Mouse (Mus musculus) liver, embryonic 11.5 days (tissue): ENCODE measurements at regions not wholly inside any gene's neighbourhood (a gene's known extent, or its start where the extent isn't known, plus 50 kb on each side); places are given as distances from the start of the nearest gene placed in this dataset.

ENCODE experiments used
- ATAC-seq: fragments of 200-750 bp; cut with Nextera tagmentation; replicated peaks from 2 replicates; pipeline ENCODE4 v1.8.0; 2017; ENCODE audit warnings: moderate number of reproducible peaks, mild to moderate bottlenecking, moderate TSS enrichment, moderate library complexity; ENCODE audit not compliant: low FRiP score
- DNase-seq: peaks from one replicate; pipeline ENCODE4 v3.0.0-alpha.2; 2017; ENCODE audit warnings: low spot score
- H3K27ac ChIP-seq: fragments of 300-500 bp; sonication (generic); 2 replicates; pipeline ENCODE4 v1.5.1; 2014; ENCODE audit warnings: mild to moderate bottlenecking, low read depth, low read length, control low read depth
- H3K27me3 ChIP-seq: fragments of 300-500 bp; sonication (generic); replicated peaks from 2 replicates; pipeline ENCODE4 v1.6.1; 2014; ENCODE audit warnings: low read length, mixed read lengths; ENCODE audit not compliant: control insufficient read depth, insufficient read depth
- H3K36me3 ChIP-seq: fragments of 300-500 bp; sonication (generic); 2 replicates; pipeline ENCODE4 v1.6.1; 2014; ENCODE audit warnings: mild to moderate bottlenecking, low read length, moderate library complexity, mixed read lengths; ENCODE audit not compliant: control insufficient read depth, insufficient read depth
- H3K4me1 ChIP-seq: fragments of 300-500 bp; sonication (generic); replicated peaks from 2 replicates; pipeline ENCODE4 v1.6.1; 2014; ENCODE audit warnings: low read length, mixed read lengths; ENCODE audit not compliant: control insufficient read depth, insufficient read depth
- H3K4me2 ChIP-seq: fragments of 300-500 bp; sonication (generic); 2 replicates; pipeline ENCODE4 v1.6.1; 2014; ENCODE audit warnings: mild to moderate bottlenecking, control low read depth, moderate library complexity
- H3K4me3 ChIP-seq: fragments of 300-500 bp; sonication (generic); 2 replicates; pipeline ENCODE4 v1.5.1; 2014; ENCODE audit warnings: low read depth, low read length, control low read depth
- H3K9ac ChIP-seq: fragments of 300-500 bp; sonication (generic); 2 replicates; pipeline ENCODE4 v1.6.1; 2014; ENCODE audit warnings: low read depth, low read length, control low read depth
- H3K9me3 ChIP-seq: fragments of 300-500 bp; sonication (generic); 2 replicates; pipeline ENCODE4 v1.6.1; 2016; ENCODE audit warnings: low read length, inconsistent platforms, mixed read lengths; ENCODE audit not compliant: control insufficient read depth
- whole genome bisulfite sequencing: fragments of 180-500 bp; shearing (Covaris S2); extraction: QIAGEN DNeasy Blood & Tissue Kit; methylation state at CpG from one replicate; pipeline ENCODE4 v1.1.7; 2014; 5-methylcytosine and 5-hydroxymethylcytosine counted together

DNA sequence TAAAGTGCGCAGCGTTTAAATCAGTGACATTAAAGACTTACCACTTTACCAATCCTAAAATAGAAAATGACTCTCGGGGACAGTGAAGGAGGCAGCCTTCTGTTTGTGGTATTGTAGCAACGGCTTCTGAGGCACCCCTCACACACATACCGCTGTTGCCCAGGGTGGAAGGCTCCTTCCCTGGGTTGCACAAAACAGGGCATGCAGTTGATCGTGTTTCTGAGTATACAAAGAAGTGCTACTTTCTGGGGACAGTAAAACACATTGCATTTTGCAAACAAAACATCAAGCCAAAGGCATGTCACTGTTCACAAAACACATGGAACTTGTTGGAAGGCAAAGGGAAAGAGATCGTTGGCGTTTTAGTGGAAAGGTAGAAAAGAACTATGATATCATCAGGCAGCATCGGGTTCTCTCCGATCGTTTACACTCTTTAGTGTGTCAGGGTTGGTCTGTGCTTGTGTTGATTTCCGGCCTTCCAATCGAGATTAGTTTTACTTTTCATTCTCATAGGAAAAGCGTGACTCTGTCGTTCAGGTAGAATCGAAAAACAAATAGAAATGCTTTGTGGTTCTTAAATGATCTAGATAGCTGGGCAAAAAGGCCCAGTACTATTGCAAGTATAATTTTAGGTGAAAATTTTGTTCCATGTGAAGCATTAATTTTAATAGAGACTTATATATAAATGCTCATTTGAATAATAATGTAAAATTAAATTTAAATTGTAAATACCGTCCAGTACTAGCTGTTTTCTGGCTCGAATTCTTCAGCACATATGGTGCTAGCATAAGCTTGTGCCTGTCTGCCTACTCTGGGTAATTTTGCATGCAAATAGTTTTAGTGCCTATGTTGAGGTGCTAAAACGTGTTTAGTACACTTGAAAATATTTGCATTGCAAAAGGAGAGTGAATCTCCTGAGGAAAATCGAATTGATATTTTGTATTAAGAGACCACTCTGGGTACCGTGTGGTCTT is 123.1 kb upstream of the Mpdz start:
- H3K4me1 ChIP-seq = no peaks in the 10 kb centered on the region
- H3K27me3 ChIP-seq = no peaks in the 10 kb centered on the region
- DNase-seq (no peak), ATAC-seq (no peak)
- no peak overlapping the region for H3K27ac ChIP-seq
- no peak overlapping the region for H3K4me2 ChIP-seq
- H3K36me3 ChIP-seq = no peaks in the 10 kb centered on the region
- no peaks in the 10 kb centered on the region for H3K9me3 ChIP-seq
- WGBS = 84% methylated on average over 21 of the region's 21 CpGs
- H3K9ac ChIP-seq = no peak overlapping the region
- H3K4me3 ChIP-seq = no peak overlapping the region

DNA sequence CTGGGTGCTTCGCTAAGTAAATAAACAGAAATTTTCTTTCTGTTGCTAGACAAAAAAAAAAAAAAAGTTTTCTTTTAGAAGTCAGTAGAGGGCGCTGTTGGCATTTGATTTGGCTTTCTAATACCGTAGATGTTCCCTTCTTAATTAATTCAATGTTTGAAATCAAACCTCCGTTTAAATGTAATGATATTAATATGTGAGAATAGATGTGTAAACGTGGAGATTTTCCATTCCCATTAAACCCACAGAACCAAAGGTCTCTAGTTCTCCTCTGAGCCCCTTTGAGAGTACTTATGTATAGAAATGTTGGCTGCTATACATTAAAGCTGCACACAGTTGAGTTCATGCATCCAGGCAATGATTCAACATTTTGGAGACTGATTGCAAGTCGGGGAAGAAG is 121.8 kb upstream of the Mpdz start:
- no peaks in the 10 kb centered on the region for H3K36me3 ChIP-seq
- no peak for ATAC-seq
- 9% methylated on average over 6 of the region's 6 CpGs for WGBS
- no peak overlapping the region for H3K4me3 ChIP-seq
- H3K4me2 ChIP-seq = no peak overlapping the region
- H3K27me3 ChIP-seq = no peaks in the 10 kb centered on the region
- no peak overlapping the region for H3K9ac ChIP-seq
- no peaks in the 10 kb centered on the region for H3K4me1 ChIP-seq
- DNase-seq = no peak
- H3K27ac ChIP-seq = no peak overlapping the region
- no peaks in the 10 kb centered on the region for H3K9me3 ChIP-seq

DNA sequence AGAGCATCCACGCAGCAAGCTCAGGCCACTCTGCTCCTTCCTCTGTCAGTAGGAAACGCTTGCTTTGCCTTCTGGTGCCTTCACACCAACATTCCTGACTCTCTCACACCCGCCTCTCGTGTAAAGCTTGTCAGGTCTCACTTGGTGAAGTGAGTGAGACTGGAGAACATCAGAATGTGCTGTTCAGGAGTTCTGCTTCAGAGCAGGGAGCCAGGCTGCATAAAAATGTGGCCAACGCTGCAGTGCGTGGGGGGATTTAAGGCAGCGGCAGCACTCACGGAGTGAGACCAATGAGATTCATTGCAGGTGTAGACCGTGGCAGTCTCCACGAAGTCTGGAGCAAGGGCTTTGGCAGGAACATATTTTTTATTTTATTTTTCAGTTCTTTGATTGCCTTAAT is 121.0 kb upstream of the Mpdz start:
- H3K4me3 ChIP-seq = no peak overlapping the region
- no peaks in the 10 kb centered on the region for H3K27me3 ChIP-seq
- 32% methylated on average over 10 of the region's 10 CpGs for WGBS
- H3K4me1 ChIP-seq = no peaks in the 10 kb centered on the region
- ATAC-seq (no peak), DNase-seq (no peak)
- H3K27ac ChIP-seq = 0 out of 2 replicates have a peak overlapping the region, but pooled peaks have one; percentile 19
- H3K36me3 ChIP-seq = no peaks in the 10 kb centered on the region
- H3K9ac ChIP-seq = no peak overlapping the region
- no peak overlapping the region for H3K4me2 ChIP-seq
- H3K9me3 ChIP-seq = no peaks in the 10 kb centered on the region

DNA sequence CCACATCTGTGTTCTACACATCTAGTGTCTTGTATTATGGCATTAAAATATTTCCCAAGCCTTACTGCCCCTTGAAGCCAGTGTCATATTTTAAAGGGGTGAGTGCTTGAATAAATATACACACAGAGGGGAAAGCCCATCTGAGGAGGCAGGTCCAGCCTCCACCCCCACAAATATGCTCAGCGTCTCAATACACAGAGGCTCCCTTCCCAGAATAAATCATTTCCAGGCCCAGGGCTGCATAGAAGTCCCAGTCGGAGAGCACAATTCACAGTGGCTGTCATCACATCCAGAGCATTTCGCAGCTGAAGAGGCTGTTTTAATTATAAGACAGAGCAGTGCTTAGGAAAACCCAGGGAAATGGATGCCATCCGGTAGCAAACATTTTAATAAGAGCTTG is 118.8 kb upstream of the Mpdz start:
- H3K9me3 ChIP-seq = no peaks in the 10 kb centered on the region
- ATAC-seq (no peak), DNase-seq (no peak)
- no peaks in the 10 kb centered on the region for H3K4me1 ChIP-seq
- H3K27me3 ChIP-seq = no peaks in the 10 kb centered on the region
- no peak overlapping the region for H3K9ac ChIP-seq
- H3K27ac ChIP-seq = no peak overlapping the region
- H3K36me3 ChIP-seq = no peaks in the 10 kb centered on the region
- WGBS = 62% methylated on average over 4 of the region's 4 CpGs
- no peak overlapping the region for H3K4me2 ChIP-seq
- H3K4me3 ChIP-seq = no peak overlapping the region

DNA sequence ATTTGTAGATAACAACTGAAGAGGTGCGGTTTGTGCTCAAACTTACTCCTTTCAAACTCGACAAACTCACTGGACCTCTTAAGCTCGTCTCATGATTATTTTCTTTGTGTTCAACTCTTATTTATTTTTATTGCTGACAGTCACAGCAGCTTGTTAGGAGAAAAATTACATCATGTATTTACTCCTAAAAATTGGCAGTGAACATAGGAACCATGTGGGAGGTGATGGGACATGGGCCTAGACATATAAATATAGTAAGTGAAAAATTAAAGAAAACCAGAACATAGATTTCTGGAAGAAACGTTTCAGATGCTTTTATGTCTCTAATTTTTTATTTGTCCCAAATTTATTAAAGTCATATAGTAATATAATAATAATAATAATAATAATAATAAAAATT is 108.2 kb upstream of the Mpdz start:
- H3K4me3 ChIP-seq = no peak overlapping the region
- H3K9me3 ChIP-seq = no peaks in the 10 kb centered on the region
- H3K27ac ChIP-seq = no peak overlapping the region
- ATAC-seq (no peak), DNase-seq (no peak)
- H3K36me3 ChIP-seq = no peaks in the 10 kb centered on the region
- 74% methylated on average over 4 of the region's 4 CpGs for WGBS
- H3K27me3 ChIP-seq = no peaks in the 10 kb centered on the region
- H3K4me1 ChIP-seq = no peaks in the 10 kb centered on the region
- no peak overlapping the region for H3K9ac ChIP-seq
- H3K4me2 ChIP-seq = no peak overlapping the region

DNA sequence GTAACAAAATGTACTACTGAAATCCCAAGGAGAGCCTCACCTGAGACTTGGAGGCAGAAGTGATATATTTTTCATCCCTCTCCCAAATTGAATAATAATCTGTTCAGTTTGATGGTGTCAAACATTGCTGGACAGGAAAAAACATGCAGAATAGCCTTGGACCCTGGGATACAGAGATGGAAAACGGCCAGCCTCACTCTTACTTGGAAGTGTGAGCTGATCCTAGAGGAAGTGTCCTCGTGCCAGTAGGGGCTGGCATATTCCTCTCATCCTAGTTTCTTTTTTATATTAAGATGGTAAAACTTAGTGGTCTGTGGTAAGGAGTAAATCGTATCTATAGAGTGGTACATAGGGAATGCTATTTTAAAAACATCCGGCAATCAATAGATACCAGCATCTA is 107.6 kb upstream of the Mpdz start:
- no peak for DNase-seq
- Histone ChIP-seq H3K4me1 (no peaks in the 10 kb centered on the region), H3K4me2 (no peak overlapping the region), H3K36me3 (no peaks in the 10 kb centered on the region), H3K27me3 (no peaks in the 10 kb centered on the region), H3K9ac (no peak overlapping the region), H3K27ac (no peak overlapping the region), H3K9me3 (no peaks in the 10 kb centered on the region), H3K4me3 (no peak overlapping the region)
- WGBS = 90% methylated on average over 4 of the region's 4 CpGs
- ATAC-seq = no peak

DNA sequence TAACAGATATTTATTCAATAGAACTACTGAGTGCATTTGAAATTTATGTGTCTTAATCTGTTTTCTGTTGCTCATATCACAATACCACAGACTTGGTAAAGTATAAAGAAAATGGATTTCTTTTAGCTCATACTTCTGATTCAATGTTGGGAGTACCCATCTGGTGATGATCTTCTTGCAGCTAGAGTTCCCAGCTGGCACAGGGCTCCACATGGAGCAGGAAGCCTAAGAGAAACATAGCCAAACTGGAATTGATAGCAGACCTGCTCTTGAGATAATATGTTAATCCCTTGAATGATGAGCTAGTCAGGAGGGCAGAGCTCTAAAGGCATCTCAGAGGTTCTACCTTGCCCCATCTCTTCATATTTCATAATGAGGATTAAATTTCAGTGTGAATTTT is 97.9 kb upstream of the Mpdz start:
- Histone ChIP-seq H3K9ac (no peak overlapping the region), H3K4me3 (no peak overlapping the region), H3K36me3 (no peaks in the 10 kb centered on the region), H3K4me1 (no peaks in the 10 kb centered on the region), H3K4me2 (no peak overlapping the region), H3K27me3 (no peaks in the 10 kb centered on the region), H3K27ac (no peak overlapping the region), H3K9me3 (no peaks in the 10 kb centered on the region)
- DNase-seq = no peak
- ATAC-seq = no peak

DNA sequence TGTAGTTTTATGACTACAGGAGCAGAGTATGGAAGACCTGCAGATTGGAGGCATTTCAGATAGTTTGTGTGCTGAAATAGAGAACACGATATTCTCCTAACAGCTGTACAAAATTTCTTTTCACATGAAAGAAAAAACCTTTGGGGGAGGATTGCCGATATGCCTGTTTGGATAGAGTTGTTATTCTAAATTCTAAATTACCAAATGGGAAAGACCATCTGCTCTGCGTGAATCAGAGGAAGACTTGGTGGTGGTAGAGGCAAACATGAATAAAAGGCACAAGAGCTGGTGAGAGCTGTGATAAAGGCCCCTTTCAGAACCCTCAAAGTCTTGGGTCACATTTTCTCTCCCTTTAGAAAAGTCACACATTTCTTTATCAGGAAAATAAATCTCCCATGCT is 96.9 kb upstream of the Mpdz start:
- ATAC-seq = no peak
- 81% methylated on average over 3 of the region's 3 CpGs for WGBS

DNA sequence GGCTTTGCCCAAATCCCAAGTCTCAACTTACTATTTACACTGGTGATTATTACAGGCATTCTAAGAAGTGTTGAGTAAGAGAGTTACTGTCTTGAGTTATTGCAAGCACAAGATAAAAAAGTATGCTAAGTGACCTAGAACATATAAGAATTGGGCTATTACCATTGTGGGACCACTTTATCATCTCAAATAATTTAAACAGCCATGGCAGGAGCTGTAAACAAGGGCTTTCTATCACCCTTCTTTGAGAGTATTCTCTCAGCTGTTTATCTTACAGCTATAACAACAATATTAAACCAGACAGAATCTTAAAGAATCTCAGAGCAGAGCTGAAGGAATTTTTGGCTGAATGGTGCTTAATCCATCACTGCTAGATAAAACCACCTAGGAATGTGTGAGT is 94.2 kb upstream of the Mpdz start:
- no peaks in the 10 kb centered on the region for H3K27me3 ChIP-seq
- no peak overlapping the region for H3K4me3 ChIP-seq
- no peaks in the 10 kb centered on the region for H3K4me1 ChIP-seq
- H3K4me2 ChIP-seq = no peak overlapping the region
- no peaks in the 10 kb centered on the region for H3K36me3 ChIP-seq
- H3K27ac ChIP-seq = no peak overlapping the region
- DNase-seq (no peak), ATAC-seq (no peak)
- H3K9ac ChIP-seq = no peak overlapping the region
- H3K9me3 ChIP-seq = no peaks in the 10 kb centered on the region

More for the DNA sequence above, 96.9 kb upstream of the Mpdz start:
- Histone ChIP-seq H3K27ac (no peak overlapping the region), H3K27me3 (no peaks in the 10 kb centered on the region), H3K36me3 (no peaks in the 10 kb centered on the region), H3K4me1 (no peaks in the 10 kb centered on the region), H3K4me2 (no peak overlapping the region), H3K9ac (no peak overlapping the region), H3K9me3 (no peaks in the 10 kb centered on the region), H3K4me3 (no peak overlapping the region)
- no peak for DNase-seq
